Mouse (Mus musculus): ENCODE measurements around the gene Ptx4. TPM values are rescaled to one million over a fixed set of nuclear protein-coding genes. Genes with fewer than 3 reads are reported as not detected.
"Not testable (repeated sequence)": the region's sequence is repeated elsewhere in the genome, so short reads cannot be mapped to it uniquely, and the experiment has no call there.

The Ptx4 gene
- polyA plus RNA-seq, 1 experiment from 2014 or later, result not detected

DNA sequence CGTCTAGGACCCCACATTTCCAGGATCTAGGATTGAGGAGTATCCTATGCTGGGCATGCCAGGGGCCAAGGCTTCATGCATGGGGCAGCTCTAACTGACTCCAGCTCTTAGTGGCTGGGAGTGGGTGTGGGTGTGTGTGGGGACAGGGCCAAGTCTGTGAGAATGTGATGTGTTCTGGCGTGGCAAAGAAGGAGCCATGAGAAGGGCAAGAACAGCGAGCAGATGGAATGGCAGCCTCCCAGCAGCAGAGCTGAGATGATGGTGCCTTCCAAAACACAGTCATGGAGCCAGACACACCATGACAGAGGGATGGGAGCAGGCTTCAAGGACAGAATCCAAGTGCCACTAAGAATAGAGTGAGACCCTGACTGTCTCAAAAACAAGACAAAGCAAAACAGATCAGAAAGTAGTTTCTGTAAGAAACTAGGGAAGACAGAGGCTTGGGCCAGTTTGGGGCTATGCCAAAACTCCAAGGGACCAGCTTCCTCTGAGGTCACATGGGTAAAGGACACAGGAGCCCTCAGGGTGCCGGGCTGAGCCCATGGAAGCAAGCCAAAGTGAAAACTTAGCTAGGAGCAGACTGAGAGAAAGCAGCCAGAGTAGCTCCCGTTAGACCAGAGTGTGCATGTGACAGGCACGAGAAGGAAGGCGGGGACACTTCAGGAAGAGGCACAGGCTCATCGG lies 8.7 kb upstream of the Ptx4 start:
- Histone ChIP-seq H3K9me3 (ENCODE audit: control insufficient read depth, low read length) (no peaks in the 10 kb centered on the region), H3K27me3 (replicated peaks; ENCODE audit: control insufficient read depth, insufficient read depth, low read length) (no peaks in the 10 kb centered on the region), H3K27ac (ENCODE audit: low read length) (peak overlapping the region; percentile 83), H3K36me3 (ENCODE audit: control insufficient read depth, insufficient read depth) (peaks cover 3% of the 10 kb centered on the region; the same call in 1 of the 2 replicates), H3K4me3 (replicated peaks; ENCODE audit: low read length) (no peak overlapping the region), H3K4me1 (replicated peaks; ENCODE audit: control insufficient read depth, insufficient read depth, low read length) (peaks cover 22% of the 10 kb centered on the region), H3K9ac (replicated peaks; ENCODE audit: low read depth, low read length) (no peak overlapping the region), H3K4me2 (ENCODE audit: low read length) (peak overlapping the region; percentile 0; the same call in 1 of the 2 replicates)
- ATAC-seq, result peak; percentile 56
- WGBS, result 69% methylated on average over 8 of the region's 8 CpGs

DNA sequence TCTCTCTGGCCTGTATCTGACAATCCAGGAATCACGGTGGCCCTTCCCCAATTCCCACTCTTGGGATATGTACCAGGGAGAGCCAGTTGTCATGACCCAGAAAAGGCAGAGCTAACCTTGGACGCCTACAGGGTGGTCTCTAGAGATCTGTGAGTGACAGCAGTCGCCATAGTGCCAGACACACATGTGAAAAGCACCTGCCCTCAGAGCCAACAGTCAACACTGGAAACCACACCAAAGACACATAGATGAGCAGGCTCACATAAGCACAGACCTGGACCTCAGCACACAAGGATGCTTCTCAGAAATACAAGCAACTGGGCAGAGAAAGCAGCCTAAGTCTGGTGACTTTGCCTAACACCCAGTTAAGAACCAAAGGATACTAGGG lies 8.1 kb upstream of the Ptx4 start:
- H3K4me3 ChIP-seq (replicated peaks; ENCODE audit: low read length), result no peak overlapping the region
- ATAC-seq, result no peak
- no peaks in the 10 kb centered on the region for H3K9me3 ChIP-seq (ENCODE audit: control insufficient read depth, low read length)
- 74% methylated on average over 3 of the region's 3 CpGs for WGBS
- H3K27ac ChIP-seq (ENCODE audit: low read length), result peak overlapping the region; percentile 83
- H3K36me3 ChIP-seq (ENCODE audit: control insufficient read depth, insufficient read depth), result peaks cover 3% of the 10 kb centered on the region; the same call in 1 of the 2 replicates
- peak overlapping the region; percentile 0; the same call in 1 of the 2 replicates for H3K4me2 ChIP-seq (ENCODE audit: low read length)
- H3K27me3 ChIP-seq (replicated peaks; ENCODE audit: control insufficient read depth, insufficient read depth, low read length), result no peaks in the 10 kb centered on the region
- no peak overlapping the region for H3K9ac ChIP-seq (replicated peaks; ENCODE audit: low read depth, low read length)
- H3K4me1 ChIP-seq (replicated peaks; ENCODE audit: control insufficient read depth, insufficient read depth, low read length), result peaks cover 22% of the 10 kb centered on the region

DNA sequence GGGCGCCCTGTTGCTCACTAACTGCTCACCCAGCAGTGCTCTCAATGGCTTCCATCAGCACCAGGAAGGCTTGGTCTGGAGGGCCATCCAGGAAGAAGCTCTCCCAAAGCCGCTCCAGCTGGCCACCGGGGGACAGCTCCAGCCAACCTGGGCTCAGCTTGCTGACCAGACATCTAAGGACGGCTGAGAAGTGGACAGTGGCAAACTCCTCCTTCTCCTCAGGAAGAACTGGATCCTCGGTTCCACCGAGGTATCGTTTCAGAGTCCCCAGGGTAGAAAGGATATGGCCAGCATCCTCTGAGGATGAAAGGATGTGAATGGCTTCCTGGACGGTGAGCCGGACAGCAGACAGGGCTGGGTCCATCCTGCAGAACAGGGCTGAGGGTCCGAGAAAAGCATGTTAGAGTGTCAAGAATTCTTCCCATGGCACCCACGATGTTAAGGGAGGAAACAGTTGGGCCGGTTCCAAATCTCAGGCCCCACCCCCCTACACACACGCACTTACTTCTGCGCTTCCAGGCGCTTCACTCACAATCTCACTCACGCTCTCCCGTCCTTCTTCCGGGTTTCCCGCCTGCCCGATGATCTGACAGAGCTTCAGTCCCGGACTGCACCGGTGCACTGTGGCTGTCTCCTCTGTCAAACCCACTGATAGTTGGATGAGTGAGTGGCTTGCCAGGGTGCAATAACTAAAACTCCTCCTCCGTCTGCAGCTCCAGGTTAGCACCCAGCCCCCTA lies 5.5 kb upstream of the Ptx4 start:
- Histone ChIP-seq H3K4me2 (ENCODE audit: low read length) (peak overlapping the region; percentile 99), H3K27me3 (replicated peaks; ENCODE audit: control insufficient read depth, insufficient read depth, low read length) (no peaks in the 10 kb centered on the region), H3K4me1 (replicated peaks; ENCODE audit: control insufficient read depth, insufficient read depth, low read length) (peaks cover 22% of the 10 kb centered on the region), H3K27ac (ENCODE audit: low read length) (peak overlapping the region; percentile 86), H3K9me3 (ENCODE audit: control insufficient read depth, low read length) (no peaks in the 10 kb centered on the region), H3K36me3 (ENCODE audit: control insufficient read depth, insufficient read depth) (no peaks in the 10 kb centered on the region), H3K4me3 (replicated peaks; ENCODE audit: low read length) (peak overlapping the region; percentile 78), H3K9ac (replicated peaks; ENCODE audit: low read depth, low read length) (peak overlapping the region; percentile 80)
- peak; percentile 24 for ATAC-seq
- WGBS, result 12% methylated on average over 23 of the region's 23 CpGs

DNA sequence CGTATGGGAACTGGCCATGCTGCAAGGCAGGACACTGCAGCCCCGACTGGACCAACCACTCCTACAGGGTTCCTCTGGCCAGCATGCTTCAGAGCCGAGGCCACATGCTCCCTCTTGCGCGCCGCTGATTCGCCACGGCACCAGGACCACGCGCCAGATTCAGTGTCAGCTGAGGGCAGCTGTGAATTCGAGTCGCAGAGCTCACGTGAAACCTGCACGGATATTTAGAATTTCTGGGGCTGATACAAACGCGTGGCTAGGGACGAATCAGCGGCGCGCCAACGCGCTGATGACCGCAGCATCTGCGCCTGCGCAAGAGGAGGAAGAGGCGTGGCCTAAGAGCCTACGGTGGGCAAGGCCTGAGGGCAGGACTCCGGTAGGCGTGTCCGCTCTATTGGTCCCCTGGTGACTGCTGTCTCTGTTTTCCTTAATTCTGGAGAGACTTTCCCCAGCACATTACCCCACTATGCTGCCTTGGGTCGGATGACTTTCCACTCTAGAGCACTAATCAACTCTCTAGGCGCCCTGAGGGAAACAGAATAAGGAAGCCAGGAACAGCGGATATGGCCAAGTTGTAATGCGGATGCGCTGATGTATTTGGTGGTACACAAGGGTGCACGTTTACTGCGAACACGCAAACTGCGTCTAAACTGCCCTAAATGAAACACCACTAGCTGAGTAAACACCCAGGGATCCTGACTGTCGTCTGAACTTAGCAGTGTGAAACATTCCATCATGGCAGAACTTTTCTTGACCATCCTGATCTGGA lies 4.7 kb upstream of the Ptx4 start, which contains the start of gene Telo2:
Gene Telo2 (minus strand): TSS at position 304 of the 769 bp plus-strand sequence.
- H3K4me2 ChIP-seq (ENCODE audit: low read length), result peak within 1 kb of the TSS; percentile 99
- no peaks in the 10 kb centered on the region for H3K27me3 ChIP-seq (replicated peaks; ENCODE audit: control insufficient read depth, insufficient read depth, low read length)
- peak within 1 kb of the TSS; percentile 80 for H3K9ac ChIP-seq (replicated peaks; ENCODE audit: low read depth, low read length)
- H3K9me3 ChIP-seq (ENCODE audit: control insufficient read depth, low read length), result no peaks in the 10 kb centered on the region
- H3K4me3 ChIP-seq (replicated peaks; ENCODE audit: low read length), result peak within 1 kb of the TSS; percentile 78
- 5% methylated on average over 40 of the region's 40 CpGs for WGBS
- peak; percentile 87 for ATAC-seq
- H3K36me3 ChIP-seq (ENCODE audit: control insufficient read depth, insufficient read depth), result no peaks in the 10 kb centered on the region
- H3K27ac ChIP-seq (ENCODE audit: low read length), result peak within 1 kb of the TSS; percentile 86
- H3K4me1 ChIP-seq (replicated peaks; ENCODE audit: control insufficient read depth, insufficient read depth, low read length), result peaks cover 22% of the 10 kb centered on the region

DNA sequence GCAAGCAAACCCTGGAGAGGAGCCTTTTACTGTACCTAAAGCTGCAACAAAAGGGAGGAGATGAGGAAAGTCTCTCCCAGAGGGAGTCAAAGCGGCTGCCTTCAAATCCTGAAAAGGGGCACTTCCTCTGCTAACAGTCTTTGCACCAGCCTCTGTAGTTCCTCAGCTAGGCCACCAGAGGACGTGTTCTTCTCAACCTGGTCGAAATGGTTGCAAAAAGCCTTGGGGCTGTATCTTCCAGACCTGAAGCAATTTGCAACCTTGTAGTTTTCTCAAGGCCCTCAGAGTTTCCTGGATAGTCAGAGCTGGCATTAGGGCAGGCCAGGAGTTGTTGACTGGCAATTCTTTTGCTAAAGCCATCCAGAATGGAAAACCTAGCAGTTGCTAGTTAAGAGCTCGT lies 3.3 kb upstream of the Ptx4 start:
- no peaks in the 10 kb centered on the region for H3K27me3 ChIP-seq (replicated peaks; ENCODE audit: control insufficient read depth, insufficient read depth, low read length)
- ATAC-seq, result no peak
- no peaks in the 10 kb centered on the region for H3K36me3 ChIP-seq (ENCODE audit: control insufficient read depth, insufficient read depth)
- H3K9ac ChIP-seq (replicated peaks; ENCODE audit: low read depth, low read length), result no peak overlapping the region
- H3K4me1 ChIP-seq (replicated peaks; ENCODE audit: control insufficient read depth, insufficient read depth, low read length), result peaks cover 19% of the 10 kb centered on the region
- H3K27ac ChIP-seq (ENCODE audit: low read length), result no peak overlapping the region
- H3K9me3 ChIP-seq (ENCODE audit: control insufficient read depth, low read length), result no peaks in the 10 kb centered on the region
- H3K4me2 ChIP-seq (ENCODE audit: low read length), result no peak overlapping the region
- 39% methylated on average over 4 of the region's 4 CpGs for WGBS
- no peak overlapping the region for H3K4me3 ChIP-seq (replicated peaks; ENCODE audit: low read length)

DNA sequence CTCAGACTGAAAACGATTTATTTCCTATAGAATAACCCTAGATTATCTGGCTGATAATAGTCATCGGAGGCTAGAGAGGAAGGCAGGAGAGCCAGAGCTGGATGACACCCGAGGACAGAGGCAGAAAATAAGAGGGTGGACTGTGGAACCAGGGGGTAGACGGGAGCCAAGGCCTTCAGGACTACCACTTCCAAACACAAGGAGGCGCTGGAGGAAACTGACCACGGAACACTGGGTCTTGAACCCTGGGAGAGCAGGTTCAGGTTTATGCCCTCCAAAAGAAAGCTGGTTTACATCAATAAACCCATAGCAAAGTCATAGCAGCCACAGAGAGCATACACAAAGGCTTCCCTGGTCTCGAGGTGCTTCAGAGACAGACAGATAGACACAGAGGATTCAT lies 3.4 kb downstream of the Ptx4 start:
- Histone ChIP-seq H3K27me3 (replicated peaks; ENCODE audit: control insufficient read depth, insufficient read depth, low read length) (no peaks in the 10 kb centered on the region; the same call in 1 of the 2 replicates), H3K4me2 (ENCODE audit: low read length) (no peak overlapping the region), H3K4me1 (replicated peaks; ENCODE audit: control insufficient read depth, insufficient read depth, low read length) (no peaks in the 10 kb centered on the region), H3K27ac (ENCODE audit: low read length) (no peak overlapping the region), H3K4me3 (replicated peaks; ENCODE audit: low read length) (no peak overlapping the region), H3K36me3 (ENCODE audit: control insufficient read depth, insufficient read depth) (no peaks in the 10 kb centered on the region), H3K9ac (replicated peaks; ENCODE audit: low read depth, low read length) (no peak overlapping the region), H3K9me3 (ENCODE audit: control insufficient read depth, low read length) (no peaks in the 10 kb centered on the region)
- WGBS, result 28% methylated on average over 7 of the region's 7 CpGs
- ATAC-seq, result no peak

DNA sequence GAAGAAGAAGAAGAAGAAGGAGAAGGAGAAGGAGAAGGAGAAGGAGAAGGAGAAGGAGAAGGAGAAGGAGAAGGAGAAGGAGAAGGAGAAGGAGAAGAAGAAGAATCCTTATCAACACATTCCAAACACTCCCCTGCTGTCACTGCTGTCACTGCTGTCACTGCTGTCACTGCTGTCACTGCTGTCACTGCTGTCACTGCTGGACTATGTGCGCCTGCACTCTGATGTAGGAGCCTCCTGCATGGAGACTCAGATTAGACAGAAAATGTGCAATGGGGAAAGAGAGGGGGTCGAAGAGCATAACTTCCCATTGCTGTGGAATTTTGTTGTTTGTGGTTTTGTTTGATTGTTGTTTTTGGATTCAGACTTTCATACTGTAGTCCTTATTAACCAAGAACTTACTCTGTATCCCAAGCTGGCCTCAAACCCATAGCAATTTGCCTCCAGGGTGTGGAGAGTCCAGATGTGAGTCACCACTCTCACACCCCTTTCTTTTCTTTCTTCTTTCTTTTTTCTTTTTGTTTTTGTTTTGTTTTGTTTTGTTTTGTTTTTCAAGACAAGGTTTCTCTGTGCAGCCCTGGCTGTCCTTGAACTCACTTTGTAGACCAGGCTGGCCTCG lies 5.0 kb downstream of the Ptx4 start:
- H3K4me3 ChIP-seq (replicated peaks; ENCODE audit: low read length); H3K9me3 ChIP-seq (ENCODE audit: control insufficient read depth, low read length); H3K36me3 ChIP-seq (ENCODE audit: control insufficient read depth, insufficient read depth); H3K4me1 ChIP-seq (replicated peaks; ENCODE audit: control insufficient read depth, insufficient read depth, low read length); H3K27ac ChIP-seq (ENCODE audit: low read length); ATAC-seq; H3K27me3 ChIP-seq (replicated peaks; ENCODE audit: control insufficient read depth, insufficient read depth, low read length); H3K4me2 ChIP-seq (ENCODE audit: low read length); H3K9ac ChIP-seq (replicated peaks; ENCODE audit: low read depth, low read length): not testable (repeated sequence)
- 72% methylated on average over 3 of the region's 3 CpGs for WGBS

DNA sequence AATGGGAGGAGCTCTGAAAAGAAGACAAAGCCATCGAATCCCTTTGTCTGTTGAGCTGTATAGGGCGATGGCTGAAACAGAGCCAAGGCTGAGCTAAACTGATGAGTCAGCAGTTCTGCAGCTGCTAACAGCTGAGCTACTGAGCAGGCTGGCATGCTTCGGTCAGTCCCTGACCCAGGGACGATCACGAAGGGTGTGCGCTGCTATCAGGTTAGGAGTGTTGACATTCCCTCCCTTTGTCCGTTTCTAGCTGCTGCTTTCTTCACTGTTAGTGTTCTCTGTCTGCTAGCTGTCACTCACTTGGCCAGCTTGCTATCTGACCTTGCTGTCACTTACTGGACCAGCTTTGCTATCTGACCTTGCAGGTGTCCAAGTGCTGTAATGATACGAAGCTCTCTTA lies 6.5 kb downstream of the Ptx4 start:
- 57% methylated on average over 8 of the region's 8 CpGs for whole genome bisulfite sequencing
- Histone ChIP-seq H3K4me3 (replicated peaks; ENCODE audit: low read length) (no peak overlapping the region), H3K4me1 (replicated peaks; ENCODE audit: control insufficient read depth, insufficient read depth, low read length) (no peaks in the 10 kb centered on the region), H3K27ac (ENCODE audit: low read length) (no peak overlapping the region), H3K9me3 (ENCODE audit: control insufficient read depth, low read length) (no peaks in the 10 kb centered on the region), H3K36me3 (ENCODE audit: control insufficient read depth, insufficient read depth) (no peaks in the 10 kb centered on the region), H3K9ac (replicated peaks; ENCODE audit: low read depth, low read length) (no peak overlapping the region), H3K4me2 (ENCODE audit: low read length) (no peak overlapping the region), H3K27me3 (replicated peaks; ENCODE audit: control insufficient read depth, insufficient read depth, low read length) (no peaks in the 10 kb centered on the region; the same call in 1 of the 2 replicates)
- no peak for ATAC-seq

DNA sequence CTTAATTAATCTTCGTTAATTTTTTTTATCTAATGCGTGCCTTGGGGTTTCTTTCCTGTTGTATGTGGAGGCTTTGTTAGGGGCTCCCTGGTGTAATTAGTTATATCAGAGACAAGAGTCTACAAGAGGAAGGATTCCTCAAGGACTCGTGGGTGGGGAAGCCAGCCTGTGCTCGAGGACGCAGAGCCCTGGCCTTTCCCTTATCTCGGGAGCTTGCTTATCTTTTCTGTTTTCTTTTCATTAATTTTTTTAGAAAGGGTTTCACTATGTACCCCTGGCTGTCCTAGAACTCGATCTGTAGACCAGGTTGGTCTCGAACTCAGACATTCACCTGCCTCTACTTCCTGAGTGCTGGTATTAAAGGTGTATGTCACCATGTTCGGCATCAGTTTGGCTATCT lies 7.1 kb downstream of the Ptx4 start:
- no peak overlapping the region for H3K9ac ChIP-seq (replicated peaks; ENCODE audit: low read depth, low read length)
- H3K4me1 ChIP-seq (replicated peaks; ENCODE audit: control insufficient read depth, insufficient read depth, low read length), result no peaks in the 10 kb centered on the region
- 68% methylated on average over 9 of the region's 9 CpGs for WGBS
- no peaks in the 10 kb centered on the region; the same call in 1 of the 2 replicates for H3K27me3 ChIP-seq (replicated peaks; ENCODE audit: control insufficient read depth, insufficient read depth, low read length)
- H3K4me2 ChIP-seq (ENCODE audit: low read length), result no peak overlapping the region
- H3K27ac ChIP-seq (ENCODE audit: low read length), result no peak overlapping the region
- H3K9me3 ChIP-seq (ENCODE audit: control insufficient read depth, low read length), result no peaks in the 10 kb centered on the region
- H3K4me3 ChIP-seq (replicated peaks; ENCODE audit: low read length), result no peak overlapping the region
- no peaks in the 10 kb centered on the region for H3K36me3 ChIP-seq (ENCODE audit: control insufficient read depth, insufficient read depth)
- no peak for ATAC-seq

All from forebrain, embryonic 16.5 days (tissue).